Mouse (Mus musculus) midbrain, embryonic 10.5 days (tissue): ENCODE data around the gene Por. TPM values are rescaled to one million over a fixed set of nuclear protein-coding genes. Genes with fewer than 3 reads are reported as not detected.

ENCODE experiments used
- DNase-seq: peaks from one replicate; pipeline ENCODE4 v3.0.0-alpha.2; 2017; ENCODE audit warnings: low spot score
- H3K27ac ChIP-seq: fragments of 300-500 bp; sonication (generic); replicated peaks from 2 replicates; pipeline ENCODE4 v1.5.1; 2016; ENCODE audit warnings: mild to moderate bottlenecking
- H3K27me3 ChIP-seq: fragments of 300-500 bp; sonication (generic); 2 replicates; pipeline ENCODE4 v1.6.1; 2016; ENCODE audit warnings: low read depth, mild to moderate bottlenecking; ENCODE audit not compliant: poor library complexity, severe bottlenecking
- H3K36me3 ChIP-seq: fragments of 300-500 bp; sonication (generic); 2 replicates; pipeline ENCODE4 v1.6.1; 2016; ENCODE audit warnings: mild to moderate bottlenecking, moderate library complexity
- H3K4me1 ChIP-seq: fragments of 300-500 bp; sonication (generic); 2 replicates; pipeline ENCODE4 v1.6.1; 2016
- H3K4me3 ChIP-seq: fragments of 300-500 bp; sonication (generic); 2 replicates; pipeline ENCODE4 v1.5.1; 2016; ENCODE audit warnings: mild to moderate bottlenecking, moderate library complexity
- H3K9me3 ChIP-seq: fragments of 300-500 bp; sonication (generic); replicated peaks from 2 replicates; pipeline ENCODE4 v1.6.1; 2016; ENCODE audit warnings: mild to moderate bottlenecking
- WGBS: fragments of 180-500 bp; shearing (Covaris S2); methylation state at CpG from one replicate; pipeline ENCODE4 v1.1.7; 2016; 5-methylcytosine and 5-hydroxymethylcytosine counted together
- polyA plus RNA-seq: library from polyadenylated mRNA; unstranded; fragments of >200 nt; fragmentation: Nextera tagmentation; extraction: Ambion mirVana; gene quantifications from 2 replicates; pipeline ENCODE4 v1.2.1, GENCODE M21; 2016

Por gene
- polyA plus RNA-seq, 1 experiment from 2014 or later, result 114 TPM

GRCm38 (mm10) chr5:135659956-135660355 is 9.9 kb upstream of the Por start:
- no peaks in the 10 kb centered on the region for H3K36me3 ChIP-seq
- H3K27ac ChIP-seq, result no peak overlapping the region
- no peak overlapping the region for H3K4me3 ChIP-seq
- no peak for DNase-seq
- no peaks in the 10 kb centered on the region for H3K9me3 ChIP-seq
- no peaks in the 10 kb centered on the region for H3K4me1 ChIP-seq
- H3K27me3 ChIP-seq, result no peaks in the 10 kb centered on the region
- WGBS, result 83% methylated on average over 4 of the region's 4 CpGs

- Histone ChIP-seq H3K4me3 (no peak overlapping the region), H3K9me3 (no peaks in the 10 kb centered on the region), H3K27ac (no peak overlapping the region), H3K27me3 (no peaks in the 10 kb centered on the region), H3K4me1 (no peaks in the 10 kb centered on the region), H3K36me3 (no peaks in the 10 kb centered on the region)
- DNase-seq, result no peak
- 88% methylated on average over 7 of the region's 7 CpGs for WGBS
Measured at GRCm38 (mm10) chr5:135660535-135660934, 9.3 kb upstream of the Por start.

- Histone ChIP-seq H3K36me3 (no peaks in the 10 kb centered on the region), H3K27me3 (no peaks in the 10 kb centered on the region), H3K9me3 (no peaks in the 10 kb centered on the region; the same call in 1 of the 2 replicates), H3K4me3 (no peak overlapping the region), H3K27ac (no peak overlapping the region), H3K4me1 (peaks cover 13% of the 10 kb centered on the region)
- 89% methylated on average over 5 of the region's 5 CpGs for WGBS
- no peak for DNase-seq
Measured at GRCm38 (mm10) chr5:135666890-135667289, 2.9 kb upstream of the Por start.

GRCm38 (mm10) chr5:135668071-135668470 is 1.8 kb upstream of the Por start:
- H3K27me3 ChIP-seq, result no peaks in the 10 kb centered on the region
- H3K9me3 ChIP-seq, result no peaks in the 10 kb centered on the region; the same call in 1 of the 2 replicates
- no peak for DNase-seq
- H3K4me1 ChIP-seq, result peaks cover 19% of the 10 kb centered on the region
- 84% methylated on average over 7 of the region's 7 CpGs for WGBS
- H3K27ac ChIP-seq, result no peak overlapping the region
- H3K4me3 ChIP-seq, result no peak overlapping the region
- H3K36me3 ChIP-seq, result no peaks in the 10 kb centered on the region

GRCm38 (mm10) chr5:135670881-135671280 is 1.0 kb downstream of the Por start:
- peaks cover 1% of the 10 kb centered on the region for H3K27me3 ChIP-seq
- 83% methylated on average over 2 of the region's 2 CpGs for WGBS
- H3K4me3 ChIP-seq, result no peak overlapping the region
- no peaks in the 10 kb centered on the region for H3K36me3 ChIP-seq
- no peak for DNase-seq
- no peak overlapping the region; the same call in 1 of the 2 replicates for H3K27ac ChIP-seq
- H3K9me3 ChIP-seq, result no peaks in the 10 kb centered on the region; the same call in 1 of the 2 replicates
- H3K4me1 ChIP-seq, result peaks cover 47% of the 10 kb centered on the region

- H3K4me3 ChIP-seq, result no peak overlapping the region
- 63% methylated on average over 4 of the region's 4 CpGs for WGBS
- H3K9me3 ChIP-seq, result no peaks in the 10 kb centered on the region
- no peaks in the 10 kb centered on the region for H3K36me3 ChIP-seq
- DNase-seq, result no peak
- peak overlapping the region; percentile 86 for H3K27ac ChIP-seq
- peaks cover 5% of the 10 kb centered on the region for H3K27me3 ChIP-seq
- peaks cover 51% of the 10 kb centered on the region for H3K4me1 ChIP-seq
Measured at GRCm38 (mm10) chr5:135672509-135672908, 2.7 kb downstream of the Por start.

- Histone ChIP-seq H3K27ac (peak overlapping the region; percentile 86), H3K9me3 (no peaks in the 10 kb centered on the region), H3K36me3 (no peaks in the 10 kb centered on the region), H3K4me3 (no peak overlapping the region), H3K27me3 (peaks cover 5% of the 10 kb centered on the region), H3K4me1 (peaks cover 51% of the 10 kb centered on the region)
- 48% methylated on average over 5 of the region's 5 CpGs for WGBS
- peak; percentile 23 for DNase-seq
Measured at GRCm38 (mm10) chr5:135672980-135673379, 3.1 kb downstream of the Por start.

GRCm38 (mm10) chr5:135674349-135674775 is 4.5 kb downstream of the Por start:
- H3K4me1 ChIP-seq, result peaks cover 50% of the 10 kb centered on the region
- peak overlapping the region; percentile 86 for H3K27ac ChIP-seq
- no peak for DNase-seq
- H3K36me3 ChIP-seq, result no peaks in the 10 kb centered on the region
- H3K27me3 ChIP-seq, result peaks cover 5% of the 10 kb centered on the region
- H3K9me3 ChIP-seq, result no peaks in the 10 kb centered on the region
- WGBS, result 7% methylated on average over 3 of the region's 3 CpGs
- H3K4me3 ChIP-seq, result peak overlapping the region; percentile 39

GRCm38 (mm10) chr5:135674821-135675220 is 5.0 kb downstream of the Por start:
- Histone ChIP-seq H3K27ac (peak overlapping the region; percentile 86), H3K9me3 (no peaks in the 10 kb centered on the region), H3K36me3 (no peaks in the 10 kb centered on the region), H3K27me3 (peaks cover 5% of the 10 kb centered on the region), H3K4me1 (peaks cover 46% of the 10 kb centered on the region), H3K4me3 (peak overlapping the region; percentile 39)
- DNase-seq, result peak; percentile 86
- under 1% methylated on average over 11 of the region's 11 CpGs for WGBS

GRCm38 (mm10) chr5:135676696-135677095 is 6.9 kb downstream of the Por start:
- Histone ChIP-seq H3K27me3 (peaks cover 5% of the 10 kb centered on the region), H3K36me3 (no peaks in the 10 kb centered on the region), H3K9me3 (no peaks in the 10 kb centered on the region), H3K4me1 (peaks cover 39% of the 10 kb centered on the region), H3K4me3 (no peak overlapping the region), H3K27ac (no peak overlapping the region)
- WGBS, result 78% methylated on average over 3 of the region's 3 CpGs
- DNase-seq, result no peak

GRCm38 (mm10) chr5:135677251-135677650 is 7.4 kb downstream of the Por start:
- peaks cover 5% of the 10 kb centered on the region for H3K27me3 ChIP-seq
- WGBS, result 90% methylated on average over 2 of the region's 2 CpGs
- H3K9me3 ChIP-seq, result no peaks in the 10 kb centered on the region
- H3K4me1 ChIP-seq, result peaks cover 39% of the 10 kb centered on the region
- H3K27ac ChIP-seq, result no peak overlapping the region
- no peak for DNase-seq
- no peak overlapping the region for H3K4me3 ChIP-seq
- H3K36me3 ChIP-seq, result no peaks in the 10 kb centered on the region

GRCm38 (mm10) chr5:135678481-135678880 is 8.6 kb downstream of the Por start:
- Histone ChIP-seq H3K27me3 (peaks cover 5% of the 10 kb centered on the region), H3K9me3 (no peaks in the 10 kb centered on the region), H3K27ac (no peak overlapping the region), H3K36me3 (no peaks in the 10 kb centered on the region), H3K4me1 (peaks cover 28% of the 10 kb centered on the region), H3K4me3 (no peak overlapping the region)
- 94% methylated on average over 6 of the region's 6 CpGs for WGBS
- DNase-seq, result no peak

GRCm38 (mm10) chr5:135680967-135681545 is 11.2 kb downstream of the Por start:
- Histone ChIP-seq H3K36me3 (no peaks in the 10 kb centered on the region), H3K27ac (no peak overlapping the region), H3K4me1 (peaks cover 2% of the 10 kb centered on the region), H3K27me3 (peaks cover 2% of the 10 kb centered on the region), H3K9me3 (no peaks in the 10 kb centered on the region), H3K4me3 (no peak overlapping the region)
- DNase-seq, result no peak
- WGBS, result 85% methylated on average over 6 of the region's 6 CpGs
